Mouse (Mus musculus) hindlimb bud, embryonic 11.5 days (tissue): ENCODE results near the gene Mlh3.
"Not testable (repeated sequence)": the region's sequence is repeated elsewhere in the genome, so short reads cannot be mapped to it uniquely, and the experiment has no call there.

ENCODE experiments used
- DNase-seq: peaks from one replicate; pipeline ENCODE4 v3.0.0-alpha.2; 2012; ENCODE audit warnings: low read depth, low spot score; ENCODE audit errors: extremely low spot score

Mlh3 gene

GRCm38 (mm10) chr12:85281756-85282155 is 11.4 kb upstream of the Mlh3 start:
- not testable (repeated sequence) for DNase-seq

- no peak for DNase-seq
Measured at GRCm38 (mm10) chr12:85280845-85281651, 10.6 kb upstream of the Mlh3 start.

GRCm38 (mm10) chr12:85280105-85280844 is 9.9 kb upstream of the Mlh3 start:
- peak; percentile 93 for DNase-seq

- no peak for DNase-seq
Measured at GRCm38 (mm10) chr12:85279396-85280080, 9.1 kb upstream of the Mlh3 start.

- no peak for DNase-seq
Measured at GRCm38 (mm10) chr12:85278919-85279318, 8.5 kb upstream of the Mlh3 start.

GRCm38 (mm10) chr12:85276273-85276672 is 5.9 kb upstream of the Mlh3 start:
- no peak for DNase-seq

GRCm38 (mm10) chr12:85273508-85273907 is 3.1 kb upstream of the Mlh3 start:
- no peak for DNase-seq

GRCm38 (mm10) chr12:85271843-85272206 is 1.4 kb upstream of the Mlh3 start:
- DNase-seq = no peak

- DNase-seq = no peak
Measured at GRCm38 (mm10) chr12:85271132-85271842, 888 bp upstream of the Mlh3 start.

- no peak for DNase-seq
Measured at GRCm38 (mm10) chr12:85269821-85270220, 578 bp downstream of the Mlh3 start.

GRCm38 (mm10) chr12:85266248-85266647 is 4.2 kb downstream of the Mlh3 start:
- no peak for DNase-seq

GRCm38 (mm10) chr12:85264940-85265339 is 5.5 kb downstream of the Mlh3 start:
- no peak for DNase-seq

- no peak for DNase-seq
Measured at GRCm38 (mm10) chr12:85264531-85264930, 5.9 kb downstream of the Mlh3 start.

- no peak for DNase-seq
Measured at GRCm38 (mm10) chr12:85263190-85263589, 7.2 kb downstream of the Mlh3 start.

- no peak for DNase-seq
Measured at GRCm38 (mm10) chr12:85262489-85262888, 7.9 kb downstream of the Mlh3 start.

- no peak for DNase-seq
Measured at GRCm38 (mm10) chr12:85257008-85257639, 13.3 kb downstream of the Mlh3 start.

GRCm38 (mm10) chr12:85256074-85256751 is 14.2 kb downstream of the Mlh3 start:
- no peak for DNase-seq

GRCm38 (mm10) chr12:85252083-85252482 is 18.3 kb downstream of the Mlh3 start:
- no peak for DNase-seq

GRCm38 (mm10) chr12:85237553-85237952 is 32.8 kb downstream of the Mlh3 start:
- no peak for DNase-seq
